Mouse (Mus musculus): ENCODE measurements around the gene Phldb2.

DNA sequence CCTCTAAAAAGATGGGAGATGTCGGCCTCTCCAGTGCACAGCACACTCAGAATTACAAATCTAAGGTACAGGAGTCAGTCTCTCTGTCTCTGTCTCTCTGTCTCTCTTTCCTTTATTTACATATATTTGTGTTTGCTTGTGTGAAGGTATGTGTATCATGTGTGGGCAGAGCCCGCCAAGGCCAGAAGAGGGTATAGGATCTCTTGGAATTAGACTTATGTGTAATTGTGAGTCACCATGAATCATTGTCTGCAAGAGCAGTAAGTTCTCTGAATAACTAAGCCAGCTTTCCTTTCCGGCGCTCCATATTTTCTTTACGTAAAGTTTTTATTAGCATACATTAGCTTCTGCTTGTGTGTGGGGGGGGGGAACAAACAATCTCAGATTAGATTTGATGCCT is 7.7 kb downstream of the Phldb2 start:
- TF ChIP-seq POLR2A (IDR thresholded peaks at IDR 0.05; ENCODE audit: low read depth, low read length) = no peak
- no peak for TF ChIP-seq CTCF (conservative IDR thresholded peaks at IDR 0.05; ENCODE audit: insufficient read depth, insufficient read length, low read depth, low read length)
